24 mouse cellular contexts compared by ENCODE assay signal in the genomic region with DNA sequence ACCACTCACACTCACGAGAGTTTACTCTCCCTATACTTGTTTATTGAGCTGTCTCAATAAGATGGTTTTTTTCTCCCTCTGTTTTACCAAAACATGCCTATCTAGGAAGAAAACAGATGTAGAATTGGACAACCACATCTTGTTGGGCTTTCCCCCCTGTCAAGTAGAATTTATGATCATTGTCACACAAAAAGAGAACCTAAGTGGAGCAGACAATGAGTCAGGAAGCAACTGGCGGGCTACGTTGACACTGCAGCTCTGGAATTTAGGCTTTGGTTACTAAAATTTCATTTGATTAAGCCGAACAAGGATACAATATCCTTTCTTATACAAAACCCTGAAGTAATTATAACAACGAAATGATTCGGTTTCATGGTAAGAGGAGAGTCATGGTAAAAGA. TPM values are rescaled to one million over a fixed set of nuclear protein-coding genes. Genes with fewer than 3 reads are reported as not detected.
A peak's percentile ranks its signal among the peaks of the same experiment; 100 is the strongest.
DNase-seq lines count a peak whose midpoint lies in the region; ATAC-seq and TF ChIP-seq lines count a peak whose summit lies in the region.
"Had no signal": no experiment of that assay in that cellular context is flagged by ENCODE, and none has a peak within 500 bp of the region (broad histone marks: within the 10 kb centered on the region; RNA-seq: fewer than 3 reads in every experiment).

No protein-coding gene starts in this region.

- no peak overlapping the region for H3K4me3 ChIP-seq in heart, embryonic 10.5 days
- no peak overlapping the region for H3K4me3 ChIP-seq in embryonic facial prominence, embryonic 14.5 days (ENCODE audit: low read depth, low read length)
- H3K4me3 ChIP-seq in myocyte = no peak overlapping the region
- H3K4me3 ChIP-seq in forebrain, embryonic 16.5 days (replicated peaks; ENCODE audit: low read length) = no peak overlapping the region
- H3K4me3 ChIP-seq: erythroblast, embryonic 14.5 days; forebrain, embryonic 12.5 days; heart, embryonic 13.5 days; midbrain, embryonic 15.5 days; neural tube, embryonic 13.5 days had no signal

- peaks cover 52% of the 10 kb centered on the region for H3K4me1 ChIP-seq in heart, embryonic 10.5 days
- peaks cover 43% of the 10 kb centered on the region for H3K4me1 ChIP-seq in embryonic facial prominence, embryonic 14.5 days (ENCODE audit: control insufficient read depth, insufficient read depth, low read length)
- H3K4me1 ChIP-seq in forebrain, embryonic 16.5 days (replicated peaks; ENCODE audit: control insufficient read depth, insufficient read depth, low read length) = peaks cover 29% of the 10 kb centered on the region

- H3ac ChIP-seq in myocyte (ENCODE audit: control insufficient read depth, insufficient read length) = no peak overlapping the region

- peak; percentile 22 for DNase-seq in heart, embryonic 10.5 days (ENCODE audit: low spot score)
- no peak for DNase-seq in heart, postnatal 36 days
- DNase-seq in MN1 (ENCODE audit: low spot score) = peak; percentile 10
- DNase-seq in embryonic facial prominence, embryonic 14.5 days (ENCODE audit: low spot score) = peak; percentile 44
- no peak for DNase-seq in left cerebral cortex, postnatal 25 days (ENCODE audit: low spot score in 2 of 2)
- DNase-seq: adrenal gland, postnatal 36 days; cerebellum, adult 11 months; heart, postnatal 14 days; kidney, adult 2 months; lung, adult 18-20 months; lung, postnatal 14 days had no signal

- peak overlapping the region; percentile 62; the same call in 1 of the 2 replicates for H3K27ac ChIP-seq in heart, embryonic 10.5 days
- 0 out of 2 replicates have a peak overlapping the region, but pooled peaks have one; percentile 29 for H3K27ac ChIP-seq in embryonic facial prominence, embryonic 14.5 days (replicated peaks; ENCODE audit: low read depth, low read length)
- no peak overlapping the region for H3K27ac ChIP-seq in forebrain, embryonic 16.5 days (ENCODE audit: low read length)
- H3K27ac ChIP-seq: heart, embryonic 13.5 days; kidney, postnatal 0 days; midbrain, embryonic 15.5 days; neural tube, embryonic 13.5 days had no signal

- no peak overlapping the region for H3K9ac ChIP-seq in embryonic facial prominence, embryonic 14.5 days (ENCODE audit: low read depth, low read length)
- no peak overlapping the region for H3K9ac ChIP-seq in forebrain, embryonic 16.5 days (replicated peaks; ENCODE audit: low read depth, low read length)
- H3K9ac ChIP-seq: forebrain, embryonic 12.5 days; heart, embryonic 13.5 days; midbrain, embryonic 15.5 days; neural tube, embryonic 13.5 days had no signal

- peak overlapping the region; percentile 20; the same call in 1 of the 2 replicates for H3K4me2 ChIP-seq in embryonic facial prominence, embryonic 14.5 days (ENCODE audit: low read depth, low read length)
- H3K4me2 ChIP-seq in myocyte (ENCODE audit: low read depth) = peak overlapping the region; percentile 67
- no peak overlapping the region for H3K4me2 ChIP-seq in forebrain, embryonic 16.5 days (ENCODE audit: low read length)
- H3K4me2 ChIP-seq: forebrain, embryonic 12.5 days; heart, embryonic 13.5 days; liver, embryonic 11.5 days; midbrain, embryonic 15.5 days; neural tube, embryonic 13.5 days had no signal

- no peaks in the 10 kb centered on the region for H3K36me3 ChIP-seq in heart, embryonic 10.5 days
- H3K36me3 ChIP-seq in embryonic facial prominence, embryonic 14.5 days (ENCODE audit: control insufficient read depth, insufficient read depth, low read length) = no peaks in the 10 kb centered on the region
- H3K36me3 ChIP-seq in myocyte (ENCODE audit: control insufficient read depth, insufficient read depth) = no peaks in the 10 kb centered on the region
- no peaks in the 10 kb centered on the region for H3K36me3 ChIP-seq in forebrain, embryonic 16.5 days (ENCODE audit: control insufficient read depth, insufficient read depth)
- H3K36me3 ChIP-seq: forebrain, embryonic 12.5 days; heart, embryonic 13.5 days; midbrain, embryonic 15.5 days; neural tube, embryonic 13.5 days had no signal

- 65% methylated on average over 6 of the region's 6 CpGs for WGBS in heart, embryonic 10.5 days
- 41% methylated on average over 6 of the region's 6 CpGs for WGBS in embryonic facial prominence, embryonic 14.5 days
- WGBS in forebrain, embryonic 16.5 days = 55% methylated on average over 6 of the region's 6 CpGs

- intact Hi-C loops in heart, postnatal 36 days (cut with DNase I) = no loop called here
- intact Hi-C loops in left cerebral cortex, postnatal 25 days (cut with DNase I) = no loop called here

- no peaks in the 10 kb centered on the region for H3K27me3 ChIP-seq in heart, embryonic 10.5 days (ENCODE audit: insufficient read depth, poor library complexity, severe bottlenecking)
- no peaks in the 10 kb centered on the region for H3K27me3 ChIP-seq in embryonic facial prominence, embryonic 14.5 days (replicated peaks; ENCODE audit: control insufficient read depth, insufficient read depth, low read length)
- no peaks in the 10 kb centered on the region for H3K27me3 ChIP-seq in myocyte (ENCODE audit: control insufficient read depth, insufficient read depth, insufficient read length)
- no peaks in the 10 kb centered on the region for H3K27me3 ChIP-seq in forebrain, embryonic 16.5 days (replicated peaks; ENCODE audit: control insufficient read depth, insufficient read depth, low read length)
- H3K27me3 ChIP-seq: heart, embryonic 13.5 days; midbrain, embryonic 15.5 days; neural tube, embryonic 13.5 days; Patski had no signal

- H3K79me2 ChIP-seq in myocyte (ENCODE audit: control insufficient read depth, insufficient read depth) = no peaks in the 10 kb centered on the region

- TF ChIP-seq POLR2A in myocyte (IDR thresholded peaks at IDR 0.05; ENCODE audit: insufficient read length, low read depth) = no peak

- no peaks in the 10 kb centered on the region for H3K9me3 ChIP-seq in heart, embryonic 10.5 days
- H3K9me3 ChIP-seq in embryonic facial prominence, embryonic 14.5 days (ENCODE audit: control insufficient read depth, low read length) = no peaks in the 10 kb centered on the region
- no peaks in the 10 kb centered on the region for H3K9me3 ChIP-seq in forebrain, embryonic 16.5 days (ENCODE audit: control insufficient read depth, low read length)
- H3K9me3 ChIP-seq: forebrain, embryonic 12.5 days; heart, embryonic 13.5 days; midbrain, embryonic 15.5 days; neural tube, embryonic 13.5 days had no signal

- no peak; the same call in 1 of the 2 replicates for ATAC-seq in embryonic facial prominence, embryonic 14.5 days (ENCODE audit: low read depth)
- no peak for ATAC-seq in forebrain, embryonic 16.5 days
- ATAC-seq: CD4-positive, CD25-positive, alpha-beta regulatory T cell, adult 4 months; inflammation-experienced regulatory T-cells, adult 6 months; midbrain, embryonic 15.5 days; Patski had no signal

TF ChIP-seq in myocyte, 11 proteins besides CTCF, POLR2A, EP300 and RAD21:
- TF ChIP-seq TCF3 (IDR thresholded peaks at IDR 0.05; ENCODE audit: insufficient read length, low read depth) (no peak), E2F4 (IDR thresholded peaks at IDR 0.05; ENCODE audit: insufficient read depth) (no peak), TCF12 (IDR thresholded peaks at IDR 0.05; ENCODE audit: insufficient read depth, poor library complexity, severe bottlenecking) (peak; percentile 15), MYOD1 (IDR thresholded peaks at IDR 0.05; ENCODE audit: control insufficient read depth in 1 of 3, insufficient read length in 2 of 3, low read depth in 2 of 3) (peak in 2 of 3 experiments; percentile 43 to 66)

RNA-seq across cellular contexts. Expression of gene Nfib, which starts 2.7 kb away (rescaled TPM):
- polyA plus RNA-seq in heart, embryonic 10.5 days (2016; fragmentation: Nextera tagmentation; extraction: Ambion mirVana) = 38.1 and 38.9 TPM in 2 replicates
- total RNA-seq in heart, postnatal 36 days (2021) = 100 to 1,000 TPM; 113 to 131 TPM
- polyA plus RNA-seq in embryonic facial prominence, embryonic 14.5 days (2014; fragmentation: Nextera tagmentation; extraction: Ambion mirVana) = 86.0 and 100 TPM in 2 replicates
- 7.7 TPM for polyA plus RNA-seq in myocyte (2012; fragmentation: generic; extraction: Trizol)
- total RNA-seq in left cerebral cortex, postnatal 25 days (2021) = 10 to 100 TPM; 83.6 to 91.1 TPM
- 263 and 276 TPM in 2 replicates for polyA plus RNA-seq in forebrain, embryonic 16.5 days (2015; fragmentation: Nextera tagmentation; extraction: Ambion mirVana)
- total RNA-seq: megakaryocyte-erythroid progenitor cell, adult 5-6 weeks had no signal
- polyA plus RNA-seq: erythroblast, embryonic 14.5 days had no signal

Comparison
In these comparisons a context has a peak if more than half of its experiments do, and no peak if none do; other contexts are left out.
1. DNase-seq: peak in heart, embryonic 10.5 days (single experiment), MN1 (single experiment) and embryonic facial prominence, embryonic 14.5 days (single experiment); none in heart, postnatal 36 days (0 of 2) and left cerebral cortex, postnatal 25 days (0 of 2).